Mouse (Mus musculus): ENCODE data around the gene Tspan11. TPM values are rescaled to one million over a fixed set of nuclear protein-coding genes. Genes with fewer than 3 reads are reported as not detected.

Tspan11 gene
- polyA plus RNA-seq, 1 experiment from 2014 or later = 4.7 TPM

- Histone ChIP-seq H3K27ac (replicated peaks) (no peak overlapping the region), H3K27me3 (ENCODE audit: low read depth, poor library complexity, severe bottlenecking) (no peaks in the 10 kb centered on the region)
Measured at GRCm38 (mm10) chr6:127949885-127950284, 62.5 kb downstream of the Tspan11 start.

GRCm38 (mm10) chr6:127953071-127953470, 65.7 kb downstream of the Tspan11 start:
- Histone ChIP-seq H3K27me3 (ENCODE audit: low read depth, poor library complexity, severe bottlenecking) (no peaks in the 10 kb centered on the region), H3K27ac (replicated peaks) (no peak overlapping the region), H3K9me3 (replicated peaks) (no peaks in the 10 kb centered on the region), H3K36me3 (no peaks in the 10 kb centered on the region), H3K4me3 (no peak overlapping the region), H3K4me1 (peaks cover 8% of the 10 kb centered on the region)
- no peak for DNase-seq (ENCODE audit: low spot score)
- WGBS = 90% methylated on average over 4 of the region's 4 CpGs

More at GRCm38 (mm10) chr6:127949885-127950284, 62.5 kb downstream of the Tspan11 start:
- 87% methylated on average over 7 of the region's 7 CpGs for WGBS
- Histone ChIP-seq H3K4me1 (no peaks in the 10 kb centered on the region), H3K4me3 (no peak overlapping the region), H3K9me3 (replicated peaks) (no peaks in the 10 kb centered on the region), H3K36me3 (no peaks in the 10 kb centered on the region)
- DNase-seq (ENCODE audit: low spot score) = no peak

- 87% methylated on average over 5 of the region's 5 CpGs for WGBS
- DNase-seq (ENCODE audit: low spot score) = no peak
- Histone ChIP-seq H3K36me3 (no peaks in the 10 kb centered on the region), H3K4me3 (no peak overlapping the region), H3K9me3 (replicated peaks) (no peaks in the 10 kb centered on the region), H3K27me3 (ENCODE audit: low read depth, poor library complexity, severe bottlenecking) (no peaks in the 10 kb centered on the region), H3K4me1 (peaks cover 8% of the 10 kb centered on the region), H3K27ac (replicated peaks) (no peak overlapping the region)
Measured at GRCm38 (mm10) chr6:127956172-127956571, 68.8 kb downstream of the Tspan11 start.

- no peak overlapping the region for H3K27ac ChIP-seq (replicated peaks)
- H3K27me3 ChIP-seq (ENCODE audit: low read depth, poor library complexity, severe bottlenecking) = no peaks in the 10 kb centered on the region
- 96% methylated on average over 1 of the region's 1 CpGs for WGBS
- H3K36me3 ChIP-seq = peaks cover 28% of the 10 kb centered on the region
- H3K9me3 ChIP-seq (replicated peaks) = no peaks in the 10 kb centered on the region
- no peak for DNase-seq (ENCODE audit: low spot score)
- H3K4me1 ChIP-seq = peaks cover 9% of the 10 kb centered on the region
- H3K4me3 ChIP-seq = no peak overlapping the region
Measured at GRCm38 (mm10) chr6:127960203-127960602, 72.8 kb downstream of the Tspan11 start.

GRCm38 (mm10) chr6:127965497-127965896, 78.1 kb downstream of the Tspan11 start:
- Histone ChIP-seq H3K9me3 (replicated peaks) (no peaks in the 10 kb centered on the region), H3K4me3 (no peak overlapping the region), H3K36me3 (peaks cover 33% of the 10 kb centered on the region), H3K4me1 (peaks cover 22% of the 10 kb centered on the region), H3K27me3 (ENCODE audit: low read depth, poor library complexity, severe bottlenecking) (no peaks in the 10 kb centered on the region), H3K27ac (replicated peaks) (no peak overlapping the region)
- DNase-seq (ENCODE audit: low spot score) = peak; percentile 51
- 47% methylated on average over 8 of the region's 8 CpGs for WGBS

- Histone ChIP-seq H3K9me3 (replicated peaks) (no peaks in the 10 kb centered on the region), H3K4me1 (peaks cover 47% of the 10 kb centered on the region), H3K27me3 (ENCODE audit: low read depth, poor library complexity, severe bottlenecking) (no peaks in the 10 kb centered on the region), H3K27ac (replicated peaks) (no peak overlapping the region), H3K4me3 (no peak overlapping the region), H3K36me3 (peaks cover 10% of the 10 kb centered on the region)
- WGBS = 81% methylated on average over 7 of the region's 7 CpGs
- DNase-seq (ENCODE audit: low spot score) = no peak
Measured at GRCm38 (mm10) chr6:127969709-127970108, 82.3 kb downstream of the Tspan11 start.

- WGBS = 6% methylated on average over 7 of the region's 7 CpGs
- DNase-seq (ENCODE audit: low spot score) = peak; percentile 82
- H3K27ac ChIP-seq (replicated peaks) = no peak overlapping the region
- peaks cover 6% of the 10 kb centered on the region for H3K36me3 ChIP-seq
- peaks cover 51% of the 10 kb centered on the region for H3K4me1 ChIP-seq
- no peaks in the 10 kb centered on the region for H3K9me3 ChIP-seq (replicated peaks)
- H3K4me3 ChIP-seq = no peak overlapping the region
- no peaks in the 10 kb centered on the region for H3K27me3 ChIP-seq (ENCODE audit: low read depth, poor library complexity, severe bottlenecking)
Measured at GRCm38 (mm10) chr6:127970120-127970519, 82.7 kb downstream of the Tspan11 start.

- H3K27ac ChIP-seq (replicated peaks) = no peak overlapping the region
- 54% methylated on average over 5 of the region's 5 CpGs for WGBS
- no peaks in the 10 kb centered on the region for H3K9me3 ChIP-seq (replicated peaks)
- no peak overlapping the region for H3K4me3 ChIP-seq
- peaks cover 50% of the 10 kb centered on the region for H3K4me1 ChIP-seq
- H3K36me3 ChIP-seq = peaks cover 3% of the 10 kb centered on the region; the same call in 1 of the 2 replicates
- no peaks in the 10 kb centered on the region for H3K27me3 ChIP-seq (ENCODE audit: low read depth, poor library complexity, severe bottlenecking)
- DNase-seq (ENCODE audit: low spot score) = no peak
Measured at GRCm38 (mm10) chr6:127970848-127971247, 83.5 kb downstream of the Tspan11 start.

GRCm38 (mm10) chr6:127971931-127972330, 84.5 kb downstream of the Tspan11 start:
- Histone ChIP-seq H3K4me3 (no peak overlapping the region), H3K9me3 (replicated peaks) (no peaks in the 10 kb centered on the region), H3K4me1 (peaks cover 45% of the 10 kb centered on the region), H3K27me3 (ENCODE audit: low read depth, poor library complexity, severe bottlenecking) (no peaks in the 10 kb centered on the region), H3K36me3 (no peaks in the 10 kb centered on the region), H3K27ac (replicated peaks) (no peak overlapping the region)
- DNase-seq (ENCODE audit: low spot score) = no peak
- 89% methylated on average over 5 of the region's 5 CpGs for WGBS

GRCm38 (mm10) chr6:127973553-127973952, 86.2 kb downstream of the Tspan11 start:
- 43% methylated on average over 6 of the region's 6 CpGs for WGBS
- Histone ChIP-seq H3K27me3 (ENCODE audit: low read depth, poor library complexity, severe bottlenecking) (no peaks in the 10 kb centered on the region), H3K27ac (replicated peaks) (peak overlapping the region; percentile 65), H3K9me3 (replicated peaks) (no peaks in the 10 kb centered on the region), H3K4me1 (peaks cover 46% of the 10 kb centered on the region), H3K4me3 (no peak overlapping the region), H3K36me3 (no peaks in the 10 kb centered on the region)
- no peak for DNase-seq (ENCODE audit: low spot score)

GRCm38 (mm10) chr6:127974000-127974399, 86.6 kb downstream of the Tspan11 start:
- Histone ChIP-seq H3K4me1 (peaks cover 50% of the 10 kb centered on the region), H3K27ac (replicated peaks) (peak overlapping the region; percentile 65)
- 65% methylated on average over 9 of the region's 9 CpGs for WGBS

GRCm38 (mm10) chr6:127976695-127977094, 89.3 kb downstream of the Tspan11 start:
- Histone ChIP-seq H3K27me3 (ENCODE audit: low read depth, poor library complexity, severe bottlenecking) (peaks cover 4% of the 10 kb centered on the region; the same call in 1 of the 2 replicates), H3K9me3 (replicated peaks) (no peaks in the 10 kb centered on the region), H3K4me3 (no peak overlapping the region), H3K4me1 (peaks cover 61% of the 10 kb centered on the region), H3K27ac (replicated peaks) (no peak overlapping the region), H3K36me3 (no peaks in the 10 kb centered on the region)
- WGBS = 85% methylated on average over 6 of the region's 6 CpGs
- DNase-seq (ENCODE audit: low spot score) = no peak

More at GRCm38 (mm10) chr6:127974000-127974399, 86.6 kb downstream of the Tspan11 start:
- Histone ChIP-seq H3K9me3 (replicated peaks) (no peaks in the 10 kb centered on the region), H3K36me3 (no peaks in the 10 kb centered on the region), H3K27me3 (ENCODE audit: low read depth, poor library complexity, severe bottlenecking) (no peaks in the 10 kb centered on the region), H3K4me3 (no peak overlapping the region)
- no peak for DNase-seq (ENCODE audit: low spot score)

GRCm38 (mm10) chr6:127978941-127979340, 91.6 kb downstream of the Tspan11 start:
- no peak for DNase-seq (ENCODE audit: low spot score)
- Histone ChIP-seq H3K27ac (replicated peaks) (no peak overlapping the region; the same call in 1 of the 2 replicates), H3K4me3 (no peak overlapping the region), H3K9me3 (replicated peaks) (no peaks in the 10 kb centered on the region), H3K4me1 (peaks cover 74% of the 10 kb centered on the region), H3K27me3 (ENCODE audit: low read depth, poor library complexity, severe bottlenecking) (peaks cover 4% of the 10 kb centered on the region; the same call in 1 of the 2 replicates), H3K36me3 (no peaks in the 10 kb centered on the region)
- WGBS = 70% methylated on average over 20 of the region's 20 CpGs

- H3K4me1 ChIP-seq = peaks cover 68% of the 10 kb centered on the region
- peak overlapping the region; percentile 64 for H3K27ac ChIP-seq (replicated peaks)
- no peak overlapping the region for H3K4me3 ChIP-seq
- H3K36me3 ChIP-seq = no peaks in the 10 kb centered on the region
- DNase-seq (ENCODE audit: low spot score) = no peak
- 93% methylated on average over 5 of the region's 5 CpGs for WGBS
- H3K9me3 ChIP-seq (replicated peaks) = no peaks in the 10 kb centered on the region
- H3K27me3 ChIP-seq (ENCODE audit: low read depth, poor library complexity, severe bottlenecking) = peaks cover 4% of the 10 kb centered on the region; the same call in 1 of the 2 replicates
Measured at GRCm38 (mm10) chr6:127979831-127980230, 92.4 kb downstream of the Tspan11 start.

All from midbrain, embryonic 10.5 days (tissue).